Mouse (Mus musculus): Measurements from ENCODE around the gene Capn11. TPM values are rescaled to one million over a fixed set of nuclear protein-coding genes. Genes with fewer than 3 reads are reported as not detected.
"Not testable (repeated sequence)": the region's sequence is repeated elsewhere in the genome, so short reads cannot be mapped to it uniquely, and the experiment has no call there.

The Capn11 gene
- total RNA-seq, 2 experiments from 2014 or later = not detected

- DNase-seq = peak; percentile 63 to 70
- intact Hi-C loops (cut with DNase I) = no loop called here
Observed at GRCm38 (mm10) chr17:45629861-45630694, 29.0 kb downstream of the Capn11 start.

- intact Hi-C loops (cut with DNase I) = no loop called here
- DNase-seq = peak in 1 of 2 experiments; percentile 8
Observed at GRCm38 (mm10) chr17:45628885-45629855, 30.0 kb downstream of the Capn11 start.

- intact Hi-C loops (cut with DNase I) = no loop called here
- no peak for DNase-seq
Observed at GRCm38 (mm10) chr17:45628160-45628559, 31.0 kb downstream of the Capn11 start.

- intact Hi-C loops (cut with DNase I) = loop anchor here (1.0 kb wide), 1 partner anchor 45 kb away; no protein-coding TSS in a partner anchor
- DNase-seq = peak; percentile 66 to 74
Observed at GRCm38 (mm10) chr17:45626577-45627134, 32.5 kb downstream of the Capn11 start.

GRCm38 (mm10) chr17:45623425-45623824 lies 35.7 kb downstream of the Capn11 start:
- DNase-seq; intact Hi-C loops (cut with DNase I): not testable (repeated sequence)

- intact Hi-C loops (cut with DNase I) = no loop called here
- DNase-seq = peak; percentile 50 to 65
Observed at GRCm38 (mm10) chr17:45619386-45620256, 39.5 kb downstream of the Capn11 start.

GRCm38 (mm10) chr17:45618941-45619385 lies 40.2 kb downstream of the Capn11 start:
- intact Hi-C loops (cut with DNase I) = no loop called here
- peak; percentile 57 to 61 for DNase-seq

GRCm38 (mm10) chr17:45617655-45618054 lies 41.5 kb downstream of the Capn11 start:
- intact Hi-C loops (cut with DNase I) = no loop called here
- no peak for DNase-seq

- intact Hi-C loops (cut with DNase I) = no loop called here
- no peak for DNase-seq
Observed at GRCm38 (mm10) chr17:45616679-45617078, 42.4 kb downstream of the Capn11 start.

- intact Hi-C loops (cut with DNase I) = no loop called here
- DNase-seq = no peak
Observed at GRCm38 (mm10) chr17:45616046-45616650, 43.0 kb downstream of the Capn11 start.

- no peak for DNase-seq
- intact Hi-C loops (cut with DNase I) = no loop called here
Observed at GRCm38 (mm10) chr17:45612921-45613320, 46.2 kb downstream of the Capn11 start.

GRCm38 (mm10) chr17:45612008-45612407 lies 47.1 kb downstream of the Capn11 start:
- intact Hi-C loops (cut with DNase I) = no loop called here
- no peak for DNase-seq

GRCm38 (mm10) chr17:45610144-45610866 lies 48.8 kb downstream of the Capn11 start:
- DNase-seq = peak; percentile 37 to 60
- intact Hi-C loops (cut with DNase I) = no loop called here

GRCm38 (mm10) chr17:45608396-45608795 lies 50.7 kb downstream of the Capn11 start:
- no peak for DNase-seq
- intact Hi-C loops (cut with DNase I) = no loop called here

GRCm38 (mm10) chr17:45606992-45607879 lies 51.9 kb downstream of the Capn11 start:
- intact Hi-C loops (cut with DNase I) = no loop called here
- DNase-seq = no peak

- no peak for DNase-seq
- intact Hi-C loops (cut with DNase I) = no loop called here
Observed at GRCm38 (mm10) chr17:45602984-45603383, 56.1 kb downstream of the Capn11 start.

GRCm38 (mm10) chr17:45601877-45602304 lies 57.2 kb downstream of the Capn11 start, which contains the start of gene Mymx:
TSS of gene Mymx (minus strand) at chr17:45602102.
- DNase-seq = no peak
- intact Hi-C loops (cut with DNase I) = no loop called here

GRCm38 (mm10) chr17:45601325-45601724 lies 57.8 kb downstream of the Capn11 start:
- no peak for DNase-seq
- intact Hi-C loops (cut with DNase I) = no loop called here
